Mouse (Mus musculus) liver, adult 2 months (tissue): ENCODE measurements around the gene Cd247. TPM values are rescaled to one million over a fixed set of nuclear protein-coding genes. Genes with fewer than 3 reads are reported as not detected.

Experiments used
- DNase-seq: peaks from one replicate; pipeline ENCODE4 v3.0.0-alpha.2; 2011; ENCODE audit warnings: low read depth, low spot score; ENCODE audit errors: extremely low read depth
- H3K27ac ChIP-seq: fragments of 200-500 bp; replicated peaks from 2 replicates; pipeline ENCODE4 v1.5.1; 2012; ENCODE audit warnings: low read depth, mild to moderate bottlenecking, control low read depth, inconsistent platforms, low read length; ENCODE audit not compliant: insufficient read depth
- H3K27me3 ChIP-seq: fragments of 200-500 bp; 2 replicates; pipeline ENCODE4 v1.6.1; 2012; ENCODE audit warnings: mild to moderate bottlenecking, moderate library complexity, low read length, inconsistent platforms; ENCODE audit not compliant: control insufficient read depth, insufficient read depth
- H3K36me3 ChIP-seq: fragments of 200-500 bp; 2 replicates; pipeline ENCODE4 v1.6.1; 2012; ENCODE audit warnings: low read length, inconsistent platforms; ENCODE audit not compliant: control insufficient read depth, insufficient read depth
- H3K4me1 ChIP-seq: fragments of 200-500 bp; 2 replicates; pipeline ENCODE4 v1.6.1; 2011; ENCODE audit warnings: low read length; ENCODE audit not compliant: control insufficient read depth, insufficient read depth
- H3K4me3 ChIP-seq: fragments of 200-500 bp; 2 replicates; pipeline ENCODE4 v1.5.1; 2011; ENCODE audit warnings: low read depth, mild to moderate bottlenecking, control low read depth, low read length, moderate library complexity; ENCODE audit not compliant: insufficient read depth
- H3K79me2 ChIP-seq: fragments of 200-500 bp; 2 replicates; pipeline ENCODE4 v1.6.1; 2012; ENCODE audit warnings: inconsistent platforms, mild to moderate bottlenecking, low read length, moderate library complexity; ENCODE audit not compliant: control insufficient read depth, insufficient read depth
- H3K9ac ChIP-seq: fragments of 200-500 bp; 2 replicates; pipeline ENCODE4 v1.6.1; 2012; ENCODE audit warnings: low read depth, mild to moderate bottlenecking, control low read depth, inconsistent platforms, low read length
- CTCF ChIP-seq: fragments of 200-500 bp; IDR thresholded peaks from 2 replicates; pipeline ENCODE4 v1.5.1; 2011; ENCODE audit warnings: low read depth, low read length, control low read depth
- POLR2A ChIP-seq: fragments of 200-500 bp; IDR thresholded peaks from 2 replicates; pipeline ENCODE4 v1.6.1; 2011; ENCODE audit warnings: low read length, control low read depth; ENCODE audit not compliant: insufficient read depth; ENCODE audit errors: extremely low read depth
- WGBS: fragments of 180-500 bp; shearing (Covaris S2); methylation state at CpG from one replicate; pipeline ENCODE4 v1.1.7; 2018; 5-methylcytosine and 5-hydroxymethylcytosine counted together
- polyA plus RNA-seq: library from polyadenylated mRNA; depleted of rRNA; stranded (reverse); fragments of >200 nt; gene quantifications from 2 replicates; pipeline ENCODE4 v1.2.3, GENCODE M21; 2012
- total RNA-seq: library from RNA; depleted of rRNA; stranded (reverse); fragments of >200 nt; gene quantifications from 2 replicates; pipeline ENCODE4 v1.2.3, GENCODE M21; 2014

Cd247 gene
- total and polyA plus RNA-seq, 2 experiments, result 0.55 to 0.64 TPM

DNA sequence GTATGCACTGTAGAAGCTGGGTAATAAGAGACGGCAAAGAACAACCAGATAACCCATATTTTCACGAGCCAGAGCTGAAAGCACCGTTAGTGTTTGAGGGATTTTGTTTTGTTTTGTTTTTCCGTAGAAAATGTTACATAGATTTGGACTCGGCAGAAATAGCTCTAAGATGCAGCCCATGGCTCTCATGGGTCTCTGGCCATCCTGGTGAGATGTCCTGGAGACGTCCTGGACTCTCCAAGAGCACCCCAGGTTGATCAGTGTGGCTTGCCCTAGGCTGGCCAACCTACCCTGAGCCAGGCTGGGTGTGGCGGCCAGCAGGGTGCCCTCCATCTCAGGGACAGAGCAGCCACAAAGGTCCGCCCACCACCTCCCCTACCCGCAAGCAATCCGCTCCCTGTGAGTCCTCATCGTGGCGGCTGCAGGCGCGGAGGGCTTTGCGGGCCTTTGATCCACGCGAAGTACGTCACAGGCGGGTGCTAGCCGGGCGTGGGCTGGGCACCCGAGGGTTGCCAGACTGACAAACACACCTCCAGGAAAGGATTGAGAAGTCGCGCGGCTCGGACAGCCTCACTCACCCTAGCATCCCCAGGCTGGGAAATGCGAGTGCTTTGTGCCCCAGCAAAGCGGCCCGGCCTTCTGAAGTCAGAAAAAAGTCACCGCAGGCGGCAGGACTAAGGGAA lies 52.2 kb downstream of the Cd247 start:
- H3K27me3 ChIP-seq, result 0 out of 2 replicates have a peak, but pooled peaks cover 7% of the 10 kb centered on the region
- H3K9ac ChIP-seq, result no peak overlapping the region
- H3K79me2 ChIP-seq, result no peaks in the 10 kb centered on the region
- 28% methylated on average over 31 of the region's 31 CpGs for WGBS
- no peak for DNase-seq
- no peak overlapping the region for H3K4me3 ChIP-seq
- no peaks in the 10 kb centered on the region for H3K36me3 ChIP-seq
- TF ChIP-seq CTCF, result no peak
- H3K4me1 ChIP-seq, result no peaks in the 10 kb centered on the region
- no peak overlapping the region for H3K27ac ChIP-seq

- TF ChIP-seq CTCF, result no peak
- no peak for TF ChIP-seq POLR2A
- peaks cover 10% of the 10 kb centered on the region; the same call in 1 of the 2 replicates for H3K27me3 ChIP-seq
Observed at GRCm38 (mm10) chr1:165842170-165842569, 53.7 kb downstream of the Cd247 start.

DNA sequence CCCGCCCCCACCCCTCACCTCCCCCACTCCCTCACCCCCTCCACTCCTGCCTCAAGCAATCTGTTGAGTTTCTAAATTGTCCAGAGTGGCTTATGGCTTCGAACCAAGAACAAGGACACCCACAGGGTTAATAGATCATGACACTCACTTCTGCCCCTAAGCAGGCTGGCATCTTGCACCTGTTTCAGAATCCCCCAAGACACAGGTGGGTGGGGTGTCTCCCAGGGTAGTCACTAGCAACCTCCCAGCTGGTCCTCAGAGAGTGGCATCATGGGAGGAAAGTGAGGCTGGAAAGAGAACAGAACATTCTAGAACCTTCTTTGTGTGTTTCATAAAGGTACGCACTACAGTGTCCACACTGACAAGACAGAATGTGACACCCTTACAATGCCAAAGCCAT lies 55.1 kb downstream of the Cd247 start:
- Histone ChIP-seq H3K9ac (no peak overlapping the region), H3K4me3 (no peak overlapping the region), H3K4me1 (no peaks in the 10 kb centered on the region), H3K27ac (no peak overlapping the region), H3K27me3 (peaks cover 10% of the 10 kb centered on the region; the same call in 1 of the 2 replicates), H3K79me2 (no peaks in the 10 kb centered on the region), H3K36me3 (no peaks in the 10 kb centered on the region)
- no peak for DNase-seq
- TF ChIP-seq POLR2A, result no peak
- no peak for TF ChIP-seq CTCF
- 88% methylated on average over 3 of the region's 3 CpGs for WGBS

More at GRCm38 (mm10) chr1:165842170-165842569, 53.7 kb downstream of the Cd247 start:
- Histone ChIP-seq H3K9ac (no peak overlapping the region), H3K36me3 (no peaks in the 10 kb centered on the region), H3K27ac (no peak overlapping the region), H3K4me3 (no peak overlapping the region), H3K79me2 (no peaks in the 10 kb centered on the region), H3K4me1 (no peaks in the 10 kb centered on the region)
- DNase-seq, result no peak
- WGBS, result 94% methylated on average over 7 of the region's 7 CpGs

DNA sequence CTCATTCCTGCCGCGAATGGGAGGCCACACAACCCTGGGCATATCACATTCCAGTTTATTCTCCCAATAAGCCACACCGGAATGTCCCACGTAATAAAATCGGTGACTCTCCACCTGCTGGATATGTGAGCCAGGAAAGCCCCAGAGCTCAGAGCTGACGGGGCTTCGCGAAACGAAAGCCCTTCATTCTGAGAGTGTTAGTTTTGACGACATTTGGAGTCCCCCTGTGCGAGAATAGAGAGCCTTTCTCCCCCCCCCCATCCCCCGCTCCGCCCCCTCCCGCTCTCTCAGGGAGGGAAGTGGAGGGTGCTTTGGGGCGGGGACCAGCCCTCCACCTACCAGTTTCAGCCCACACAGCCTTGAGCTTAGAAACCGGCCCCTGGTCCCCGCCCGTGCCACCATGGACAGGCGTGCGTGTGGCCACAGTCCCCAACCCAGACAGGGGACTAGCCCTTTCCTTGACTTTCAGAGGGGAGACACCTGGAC lies 56.0 kb downstream of the Cd247 start:
- Histone ChIP-seq H3K27ac (no peak overlapping the region), H3K4me3 (peak overlapping the region; percentile 50), H3K9ac (peak overlapping the region; percentile 42; the same call in 1 of the 2 replicates), H3K36me3 (no peaks in the 10 kb centered on the region), H3K4me1 (peaks cover 5% of the 10 kb centered on the region; the same call in 1 of the 2 replicates), H3K27me3 (peaks cover 10% of the 10 kb centered on the region; the same call in 1 of the 2 replicates), H3K79me2 (no peaks in the 10 kb centered on the region)
- no peak for TF ChIP-seq CTCF
- no peak for DNase-seq
- WGBS, result 5% methylated on average over 18 of the region's 20 CpGs

GRCm38 (mm10) chr1:165844956-165845355 lies 56.5 kb downstream of the Cd247 start:
- no peak overlapping the region for H3K27ac ChIP-seq
- H3K79me2 ChIP-seq, result no peaks in the 10 kb centered on the region
- peak overlapping the region; percentile 50; the same call in 1 of the 2 replicates for H3K4me3 ChIP-seq
- peaks cover 10% of the 10 kb centered on the region; the same call in 1 of the 2 replicates for H3K27me3 ChIP-seq
- H3K4me1 ChIP-seq, result peaks cover 9% of the 10 kb centered on the region
- WGBS, result 1% methylated on average over 26 of the region's 26 CpGs
- TF ChIP-seq POLR2A (no peak), CTCF (no peak)
- H3K9ac ChIP-seq, result peak overlapping the region; percentile 42; the same call in 1 of the 2 replicates
- H3K36me3 ChIP-seq, result no peaks in the 10 kb centered on the region
- DNase-seq, result no peak

DNA sequence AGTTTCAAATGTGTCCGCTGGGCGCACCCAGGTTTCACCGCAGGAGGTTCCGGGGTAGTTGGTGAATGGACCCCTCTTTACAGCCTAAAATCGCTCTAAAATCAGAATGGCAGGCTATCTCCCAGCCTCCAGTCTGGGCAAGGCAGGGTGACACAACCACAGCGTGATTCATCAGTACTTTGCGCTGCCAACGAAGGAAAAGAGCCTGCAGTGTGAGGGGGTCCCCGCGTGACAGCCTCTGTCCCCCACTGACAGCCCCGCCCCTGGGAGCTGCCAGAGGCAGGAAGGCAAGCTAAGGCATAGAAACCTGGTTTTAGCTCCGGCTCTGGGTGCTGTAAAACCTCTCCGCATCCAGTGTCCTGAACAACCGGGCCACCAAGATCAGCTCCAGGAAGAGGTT lies 56.9 kb downstream of the Cd247 start:
- H3K4me1 ChIP-seq, result peaks cover 9% of the 10 kb centered on the region
- peak overlapping the region; percentile 50; the same call in 1 of the 2 replicates for H3K4me3 ChIP-seq
- WGBS, result 14% methylated on average over 14 of the region's 14 CpGs
- no peak for DNase-seq
- H3K9ac ChIP-seq, result no peak overlapping the region
- H3K27me3 ChIP-seq, result peaks cover 10% of the 10 kb centered on the region; the same call in 1 of the 2 replicates
- no peaks in the 10 kb centered on the region for H3K36me3 ChIP-seq
- TF ChIP-seq CTCF, result no peak
- TF ChIP-seq POLR2A, result no peak
- no peaks in the 10 kb centered on the region for H3K79me2 ChIP-seq
- H3K27ac ChIP-seq, result no peak overlapping the region
